ENCODE assay signal across 28 mouse cellular contexts in the genomic region with DNA sequence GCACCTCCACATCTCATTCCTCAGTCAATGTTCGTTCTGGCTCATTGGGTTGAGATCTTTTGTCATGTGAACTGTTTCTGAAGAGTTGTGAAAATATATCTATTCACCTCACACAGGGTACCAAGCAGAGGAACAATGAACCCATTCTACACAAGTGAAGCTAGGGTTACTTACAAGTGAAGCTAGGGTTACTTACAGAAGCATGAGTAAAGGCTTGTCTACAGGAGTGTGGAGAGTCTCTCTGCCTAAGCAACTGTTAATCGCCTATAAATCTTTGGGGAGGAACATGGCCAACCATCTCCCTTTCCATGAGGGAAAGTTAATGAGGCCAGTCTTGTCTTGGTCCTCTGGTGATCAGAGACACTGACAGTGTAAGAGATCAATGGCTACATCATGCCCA.
"Had no signal": no experiment of that assay in that cellular context is flagged by ENCODE, and none has a peak within 500 bp of the region (broad histone marks: within the 10 kb centered on the region; RNA-seq: fewer than 3 reads in every experiment).

No protein-coding gene starts in this region.

- H3K36me3 ChIP-seq: embryonic facial prominence, embryonic 10.5 days; embryonic facial prominence, embryonic 12.5 days; embryonic facial prominence, embryonic 13.5 days; embryonic facial prominence, embryonic 15.5 days; forebrain, embryonic 10.5 days; forebrain, embryonic 12.5 days; forebrain, embryonic 15.5 days had no signal

- H3K27me3 ChIP-seq: embryonic facial prominence, embryonic 12.5 days; embryonic facial prominence, embryonic 13.5 days; embryonic facial prominence, embryonic 15.5 days; forebrain, embryonic 12.5 days; forebrain, embryonic 13.5 days; forebrain, embryonic 15.5 days had no signal

- H3K9ac ChIP-seq: embryonic facial prominence, embryonic 12.5 days; embryonic facial prominence, embryonic 13.5 days; embryonic facial prominence, embryonic 15.5 days; forebrain, embryonic 12.5 days; forebrain, embryonic 13.5 days; forebrain, embryonic 15.5 days; forebrain, postnatal 0 days had no signal

- H3K27ac ChIP-seq: embryonic facial prominence, embryonic 10.5 days; embryonic facial prominence, embryonic 12.5 days; embryonic facial prominence, embryonic 13.5 days; embryonic facial prominence, embryonic 15.5 days; forebrain, embryonic 10.5 days; forebrain, embryonic 12.5 days; forebrain, embryonic 13.5 days; forebrain, embryonic 15.5 days; gastrocnemius, adult 2 months had no signal

- H3K4me1 ChIP-seq: embryonic facial prominence, embryonic 10.5 days; embryonic facial prominence, embryonic 12.5 days; embryonic facial prominence, embryonic 13.5 days; embryonic facial prominence, embryonic 15.5 days; forebrain, embryonic 10.5 days; forebrain, embryonic 12.5 days; forebrain, embryonic 13.5 days; forebrain, embryonic 15.5 days had no signal

- ATAC-seq: forebrain, embryonic 13.5 days; forebrain, embryonic 14.5 days; forebrain, embryonic 15.5 days; forebrain, embryonic 16.5 days; forebrain, postnatal 0 days had no signal

- H3K4me2 ChIP-seq: embryonic facial prominence, embryonic 12.5 days; embryonic facial prominence, embryonic 13.5 days; embryonic facial prominence, embryonic 15.5 days; forebrain, embryonic 12.5 days; forebrain, embryonic 13.5 days; forebrain, embryonic 15.5 days had no signal

- DNase-seq: cerebellum, adult 18-20 months; cerebellum, adult 2 months; cerebellum, adult 8-10 months; cerebellum, adult 9-10 months; cerebellum, adult 9-11 months; cerebellum, postnatal 10 days; cerebellum, postnatal 14 days; cerebellum, postnatal 25 days; cerebellum, postnatal 36 days; embryo, embryonic 11 days; forebrain, postnatal 0 days; gastrocnemius, adult 2 months; gastrocnemius, postnatal 10 days; gastrocnemius, postnatal 14 days; gastrocnemius, postnatal 25 days; gastrocnemius, postnatal 36 days; heart, adult 11 months had no signal

- H3K9me3 ChIP-seq: embryonic facial prominence, embryonic 10.5 days; embryonic facial prominence, embryonic 12.5 days; embryonic facial prominence, embryonic 13.5 days; embryonic facial prominence, embryonic 15.5 days; forebrain, embryonic 10.5 days; forebrain, embryonic 12.5 days; forebrain, embryonic 13.5 days; forebrain, embryonic 15.5 days had no signal

- H3K4me3 ChIP-seq: embryonic facial prominence, embryonic 10.5 days; embryonic facial prominence, embryonic 12.5 days; embryonic facial prominence, embryonic 13.5 days; embryonic facial prominence, embryonic 15.5 days; erythroblast, embryonic 14.5 days; forebrain, embryonic 10.5 days; forebrain, embryonic 12.5 days; forebrain, embryonic 13.5 days; forebrain, embryonic 15.5 days; gastrocnemius, adult 2 months had no signal
